Mouse (Mus musculus) bone marrow macrophage, adult 2 months (primary cell): ENCODE results near the gene Bcr.

Experiments
- CTCF ChIP-seq: IDR thresholded peaks from 2 replicates; pipeline ENCODE4 v1.5.1; 2012; ENCODE audit warnings: low read depth, mild to moderate bottlenecking, low read length, moderate library complexity
- POLR2A ChIP-seq: IDR thresholded peaks from 2 replicates; pipeline ENCODE4 v1.6.1; 2012; ENCODE audit warnings: mild to moderate bottlenecking, low read depth, low read length, borderline replicate concordance

GRCm38 (mm10) chr10:75116842-75117457, 56.6 kb downstream of the Bcr start:
- no peak for TF ChIP-seq CTCF
- no peak for TF ChIP-seq POLR2A
